Mouse (Mus musculus): ENCODE measurements around the gene Stx8. TPM values are rescaled to one million over a fixed set of nuclear protein-coding genes. Genes with fewer than 3 reads are reported as not detected.

Gene Stx8
- polyA plus RNA-seq, 1 experiment from 2014 or later: 67.6 TPM

- Histone ChIP-seq H3K9me3 (no peaks in the 10 kb centered on the region), H3K4me1 (no peaks in the 10 kb centered on the region), H3K27me3 (no peaks in the 10 kb centered on the region), H3K27ac (replicated peaks) (no peak overlapping the region), H3K9ac (replicated peaks) (no peak overlapping the region), H3K4me2 (replicated peaks) (no peak overlapping the region), H3K4me3 (no peak overlapping the region), H3K36me3 (no peaks in the 10 kb centered on the region)
- 95% methylated on average over 3 of the region's 3 CpGs for WGBS
- no peak for ATAC-seq (replicated peaks)
These were observed 33.8 kb upstream of the Stx8 start for GRCm38 (mm10) chr11:67932156-67932555.

DNA sequence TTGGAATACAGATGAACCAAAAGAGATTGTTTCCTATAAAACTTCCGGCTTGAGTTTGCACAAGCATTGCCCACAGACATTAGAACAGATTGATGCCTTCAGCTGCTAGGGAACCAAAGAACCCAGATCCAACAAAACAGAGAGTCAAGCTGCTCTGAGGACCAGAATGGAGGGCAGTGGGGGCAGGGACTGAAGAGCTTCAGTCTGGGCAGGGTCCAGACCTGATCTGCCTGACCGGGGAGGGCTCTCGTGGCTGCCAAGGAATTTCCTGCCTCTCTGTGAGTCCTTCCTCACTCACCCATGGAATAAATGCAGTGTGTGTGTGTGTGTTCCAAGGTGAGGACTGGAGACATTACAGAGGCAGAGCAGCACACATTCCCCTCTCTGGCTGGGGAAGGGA is 17.8 kb upstream of the Stx8 start:
- WGBS: 70% methylated on average over 3 of the region's 3 CpGs
- Histone ChIP-seq H3K27me3 (no peaks in the 10 kb centered on the region), H3K36me3 (no peaks in the 10 kb centered on the region), H3K4me1 (no peaks in the 10 kb centered on the region), H3K4me2 (replicated peaks) (no peak overlapping the region), H3K27ac (replicated peaks) (no peak overlapping the region), H3K9me3 (no peaks in the 10 kb centered on the region), H3K4me3 (no peak overlapping the region), H3K9ac (replicated peaks) (no peak overlapping the region)
- ATAC-seq (replicated peaks): no peak

DNA sequence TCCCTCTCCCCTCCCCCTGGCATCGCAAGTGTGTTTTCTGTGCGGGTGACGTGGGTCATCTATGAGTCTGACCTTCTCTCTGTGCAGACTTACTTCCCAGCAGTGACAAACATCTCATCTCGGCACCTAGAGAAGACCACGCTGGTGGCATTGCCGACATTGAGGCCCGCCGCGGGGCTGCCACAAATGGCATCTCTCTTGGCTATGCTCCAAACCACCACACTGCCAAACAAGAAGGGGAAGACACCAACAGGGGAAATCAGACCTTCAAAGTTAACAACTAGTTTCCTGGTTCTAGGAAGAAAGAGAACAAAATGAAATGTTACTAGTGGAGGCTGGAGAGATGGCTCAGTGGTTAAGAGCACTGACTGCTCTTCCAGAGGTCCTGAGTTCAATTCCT is 16.5 kb upstream of the Stx8 start:
- Histone ChIP-seq H3K36me3 (no peaks in the 10 kb centered on the region), H3K4me2 (replicated peaks) (no peak overlapping the region), H3K9ac (replicated peaks) (no peak overlapping the region), H3K4me1 (no peaks in the 10 kb centered on the region), H3K9me3 (no peaks in the 10 kb centered on the region), H3K27me3 (no peaks in the 10 kb centered on the region), H3K27ac (replicated peaks) (no peak overlapping the region), H3K4me3 (no peak overlapping the region)
- ATAC-seq (replicated peaks): no peak
- WGBS: 83% methylated on average over 9 of the region's 9 CpGs

GRCm38 (mm10) chr11:67953604-67954003 is 12.4 kb upstream of the Stx8 start:
- Histone ChIP-seq H3K36me3 (no peaks in the 10 kb centered on the region), H3K27ac (replicated peaks) (no peak overlapping the region), H3K4me1 (no peaks in the 10 kb centered on the region), H3K9me3 (no peaks in the 10 kb centered on the region), H3K27me3 (no peaks in the 10 kb centered on the region), H3K4me3 (no peak overlapping the region), H3K9ac (replicated peaks) (no peak overlapping the region), H3K4me2 (replicated peaks) (no peak overlapping the region)
- no peak for ATAC-seq (replicated peaks)
- WGBS: 85% methylated on average over 5 of the region's 5 CpGs

GRCm38 (mm10) chr11:67954413-67954812 is 11.6 kb upstream of the Stx8 start:
- no peak overlapping the region for H3K27ac ChIP-seq (replicated peaks)
- H3K27me3 ChIP-seq: no peaks in the 10 kb centered on the region
- WGBS: 85% methylated on average over 6 of the region's 6 CpGs
- no peak overlapping the region for H3K4me2 ChIP-seq (replicated peaks)
- H3K4me1 ChIP-seq: no peaks in the 10 kb centered on the region
- H3K9ac ChIP-seq (replicated peaks): no peak overlapping the region
- H3K4me3 ChIP-seq: no peak overlapping the region
- H3K9me3 ChIP-seq: no peaks in the 10 kb centered on the region
- no peak for ATAC-seq (replicated peaks)
- H3K36me3 ChIP-seq: no peaks in the 10 kb centered on the region

DNA sequence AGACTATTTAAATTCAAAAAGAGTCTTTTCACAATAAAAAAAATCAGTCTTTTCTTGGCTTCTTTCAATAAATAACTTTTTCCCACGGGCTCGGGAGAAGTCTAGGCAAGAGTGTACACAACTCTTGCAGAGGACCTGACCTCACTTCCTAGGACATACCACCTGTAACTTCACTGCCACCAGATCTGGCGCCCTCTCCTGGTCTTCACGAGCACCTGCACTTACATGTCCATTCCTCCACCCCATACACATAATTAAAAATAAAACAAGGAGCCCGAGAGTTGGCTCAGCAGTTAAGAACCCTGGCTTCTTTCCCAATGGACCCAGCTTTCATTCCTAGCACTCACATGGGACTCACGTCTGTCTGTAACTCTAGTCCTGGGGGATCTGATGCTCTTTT is 1.9 kb upstream of the Stx8 start:
- WGBS: 73% methylated on average over 6 of the region's 6 CpGs
- H3K4me1 ChIP-seq: peaks cover 23% of the 10 kb centered on the region
- H3K36me3 ChIP-seq: no peaks in the 10 kb centered on the region
- no peak overlapping the region for H3K27ac ChIP-seq (replicated peaks)
- no peaks in the 10 kb centered on the region for H3K9me3 ChIP-seq
- ATAC-seq (replicated peaks): no peak
- H3K4me2 ChIP-seq (replicated peaks): no peak overlapping the region
- no peaks in the 10 kb centered on the region for H3K27me3 ChIP-seq
- no peak overlapping the region for H3K9ac ChIP-seq (replicated peaks)
- H3K4me3 ChIP-seq: no peak overlapping the region

DNA sequence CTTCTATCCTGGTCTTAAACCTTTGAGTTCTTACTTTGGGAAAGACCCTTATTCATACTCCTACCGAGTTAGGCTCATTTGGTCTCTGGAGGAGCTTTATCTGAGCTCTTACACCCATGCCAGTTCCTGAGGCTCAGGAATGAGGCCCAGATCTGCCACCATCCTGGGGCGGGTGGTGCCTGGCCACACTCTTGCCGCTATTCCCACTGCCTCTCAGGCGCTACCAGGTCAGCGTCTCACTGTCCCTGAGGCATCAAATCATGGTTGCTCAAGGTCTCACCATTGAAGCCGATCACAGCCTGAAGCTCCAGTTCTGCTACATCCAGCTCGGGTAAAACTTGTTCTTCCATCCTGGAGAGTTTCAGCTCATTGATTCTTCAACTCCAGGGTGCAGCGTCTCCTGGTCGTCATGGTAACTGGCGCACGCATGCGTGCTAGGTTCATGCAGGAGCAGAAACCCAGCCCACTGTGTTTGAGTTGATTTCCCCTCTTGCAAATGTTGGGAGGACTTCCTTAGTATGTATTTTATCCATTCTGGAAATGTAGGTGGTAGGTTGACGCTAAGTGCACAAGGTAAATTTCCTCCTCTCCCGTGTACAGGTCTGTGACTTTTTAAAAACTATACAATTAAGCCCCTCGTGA is 630 bp upstream of the Stx8 start, which contains the start of gene Cfap52:
Cfap52 (minus strand) TSS at position 410 of the 642 bp plus-strand sequence.
- Histone ChIP-seq H3K4me2 (replicated peaks) (peak within 1 kb of the TSS; percentile 91), H3K9ac (replicated peaks) (peak within 1 kb of the TSS; percentile 88), H3K4me1 (peaks cover 23% of the 10 kb centered on the region), H3K27me3 (no peaks in the 10 kb centered on the region), H3K4me3 (peak within 1 kb of the TSS; percentile 95), H3K36me3 (0 out of 2 replicates have a peak, but pooled peaks cover 3% of the 10 kb centered on the region), H3K9me3 (no peaks in the 10 kb centered on the region), H3K27ac (replicated peaks) (no peak within 1 kb of the TSS)
- 6% methylated on average over 15 of the region's 15 CpGs for whole genome bisulfite sequencing
- ATAC-seq (replicated peaks): peak; percentile 83

- Histone ChIP-seq H3K4me2 (replicated peaks) (no peak overlapping the region), H3K9ac (replicated peaks) (no peak overlapping the region), H3K4me3 (no peak overlapping the region), H3K4me1 (peaks cover 23% of the 10 kb centered on the region), H3K27ac (replicated peaks) (no peak overlapping the region), H3K27me3 (no peaks in the 10 kb centered on the region), H3K36me3 (peaks cover 3% of the 10 kb centered on the region; the same call in 1 of the 2 replicates), H3K9me3 (no peaks in the 10 kb centered on the region)
- ATAC-seq (replicated peaks): no peak
- WGBS: 70% methylated on average over 11 of the region's 11 CpGs
These were observed 1.8 kb downstream of the Stx8 start for GRCm38 (mm10) chr11:67967831-67968230.

DNA sequence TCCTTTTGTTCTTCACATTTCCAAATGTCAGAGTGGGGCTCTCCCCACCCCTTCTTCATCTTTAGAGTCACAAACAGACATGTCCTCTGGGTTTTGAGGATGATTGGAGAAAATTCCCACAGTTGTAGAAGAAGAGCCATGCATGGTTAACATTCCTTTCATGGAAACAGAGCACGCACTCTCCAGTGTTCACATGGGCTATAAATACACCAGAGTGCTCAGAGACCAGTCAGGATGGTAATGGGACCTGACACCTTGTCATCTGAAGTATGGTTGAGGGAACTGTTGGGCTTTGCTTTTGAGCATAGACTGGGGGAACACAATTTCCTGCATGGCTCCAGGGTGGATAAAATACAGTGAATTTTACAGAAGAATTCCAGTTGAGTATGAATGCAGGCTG is 6.6 kb downstream of the Stx8 start:
- ATAC-seq (replicated peaks): no peak
- Histone ChIP-seq H3K27me3 (no peaks in the 10 kb centered on the region), H3K4me3 (no peak overlapping the region), H3K9ac (replicated peaks) (no peak overlapping the region), H3K4me2 (replicated peaks) (no peak overlapping the region), H3K36me3 (peaks cover 17% of the 10 kb centered on the region), H3K27ac (replicated peaks) (no peak overlapping the region), H3K4me1 (peaks cover 2% of the 10 kb centered on the region), H3K9me3 (no peaks in the 10 kb centered on the region)
- 96% methylated on average over 1 of the region's 1 CpGs for WGBS

DNA sequence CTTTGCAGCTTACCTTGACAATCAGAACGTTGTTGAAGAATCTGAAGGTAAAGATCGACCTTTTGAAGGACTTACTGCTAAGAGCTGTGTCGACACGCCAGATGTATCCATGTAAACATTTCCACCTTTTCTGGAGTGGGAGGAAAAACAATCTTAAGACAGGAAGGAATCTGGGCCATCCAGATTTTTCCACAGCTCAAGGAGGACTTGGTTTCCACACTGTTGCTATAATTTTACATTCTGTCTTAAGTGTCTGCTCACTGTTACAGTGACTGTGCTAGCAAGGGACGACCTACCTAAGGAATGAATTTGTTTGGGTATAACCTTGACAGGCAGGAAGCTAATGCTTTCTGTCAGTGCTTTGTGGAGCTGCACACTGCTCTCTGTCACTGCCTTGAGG is 7.2 kb downstream of the Stx8 start:
- Histone ChIP-seq H3K9ac (replicated peaks) (no peak overlapping the region), H3K27me3 (no peaks in the 10 kb centered on the region), H3K4me2 (replicated peaks) (no peak overlapping the region), H3K4me1 (no peaks in the 10 kb centered on the region), H3K4me3 (no peak overlapping the region), H3K9me3 (no peaks in the 10 kb centered on the region), H3K27ac (replicated peaks) (no peak overlapping the region), H3K36me3 (peaks cover 17% of the 10 kb centered on the region)
- WGBS: 88% methylated on average over 5 of the region's 5 CpGs
- no peak for ATAC-seq (replicated peaks)

GRCm38 (mm10) chr11:67975252-67975651 is 9.3 kb downstream of the Stx8 start:
- Histone ChIP-seq H3K4me1 (no peaks in the 10 kb centered on the region), H3K27me3 (no peaks in the 10 kb centered on the region), H3K9ac (replicated peaks) (no peak overlapping the region), H3K9me3 (no peaks in the 10 kb centered on the region), H3K4me3 (no peak overlapping the region), H3K27ac (replicated peaks) (no peak overlapping the region), H3K36me3 (peaks cover 14% of the 10 kb centered on the region), H3K4me2 (replicated peaks) (no peak overlapping the region)
- ATAC-seq (replicated peaks): no peak
- WGBS: 5% methylated on average over 2 of the region's 2 CpGs

DNA sequence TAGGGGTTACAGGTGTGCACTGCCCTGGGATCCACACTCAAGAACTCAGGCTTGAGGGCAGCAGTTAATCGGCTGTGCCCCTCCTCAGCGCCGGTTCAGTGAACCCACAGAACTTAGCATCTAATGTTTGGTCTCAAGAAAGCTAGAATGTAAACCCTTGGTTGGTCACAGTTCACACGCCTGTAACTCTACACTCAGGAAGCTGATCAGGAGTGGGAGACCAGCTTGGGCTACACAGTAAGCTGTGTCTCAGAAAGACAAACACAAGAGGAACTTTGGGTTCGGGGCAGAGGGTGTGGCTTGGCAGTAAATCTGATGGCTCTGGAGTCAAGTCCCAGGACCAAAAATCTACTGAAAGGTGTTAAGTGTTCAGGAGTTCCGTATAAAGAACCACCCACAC is 17.6 kb downstream of the Stx8 start:
- ATAC-seq (replicated peaks): no peak

GRCm38 (mm10) chr11:67991240-67991639 is 25.2 kb downstream of the Stx8 start:
- ATAC-seq (replicated peaks): no peak
- Histone ChIP-seq H3K9ac (replicated peaks) (no peak overlapping the region), H3K4me1 (no peaks in the 10 kb centered on the region), H3K4me2 (replicated peaks) (no peak overlapping the region), H3K4me3 (no peak overlapping the region), H3K27ac (replicated peaks) (no peak overlapping the region), H3K9me3 (no peaks in the 10 kb centered on the region), H3K36me3 (no peaks in the 10 kb centered on the region), H3K27me3 (no peaks in the 10 kb centered on the region)
- 71% methylated on average over 4 of the region's 4 CpGs for WGBS

More for the DNA sequence above, 17.6 kb downstream of the Stx8 start:
- Histone ChIP-seq H3K4me3 (no peak overlapping the region), H3K36me3 (no peaks in the 10 kb centered on the region), H3K27ac (replicated peaks) (no peak overlapping the region), H3K9me3 (no peaks in the 10 kb centered on the region), H3K9ac (replicated peaks) (no peak overlapping the region), H3K4me1 (no peaks in the 10 kb centered on the region), H3K27me3 (no peaks in the 10 kb centered on the region), H3K4me2 (replicated peaks) (no peak overlapping the region)
- 93% methylated on average over 6 of the region's 6 CpGs for WGBS
